Mouse (Mus musculus) lung, embryonic 14.5 days (tissue): Measurements from ENCODE around the gene Birc5. TPM values are rescaled to one million over a fixed set of nuclear protein-coding genes. Genes with fewer than 3 reads are reported as not detected.
"Not testable (repeated sequence)": the region's sequence is repeated elsewhere in the genome, so short reads cannot be mapped to it uniquely, and the experiment has no call there.

ENCODE experiments used
- ATAC-seq: fragments of 200-750 bp; cut with Nextera tagmentation; 2 replicates; pipeline ENCODE4 v1.8.0; 2017; ENCODE audit warnings: mild to moderate bottlenecking, moderate TSS enrichment, moderate library complexity; ENCODE audit not compliant: insufficient read depth
- DNase-seq: peaks from one replicate; pipeline ENCODE4 v3.0.0-alpha.2; 2015
- H3K27ac ChIP-seq: fragments of 300-500 bp; sonication (generic); 2 replicates; pipeline ENCODE4 v1.5.1; 2014; ENCODE audit warnings: low read depth, mild to moderate bottlenecking, moderate library complexity
- H3K27me3 ChIP-seq: fragments of 300-500 bp; sonication (generic); 2 replicates; pipeline ENCODE4 v1.6.1; 2014; ENCODE audit warnings: low read length, control low read depth; ENCODE audit not compliant: insufficient read depth
- H3K36me3 ChIP-seq: fragments of 300-500 bp; sonication (generic); 2 replicates; pipeline ENCODE4 v1.6.1; 2014; ENCODE audit warnings: control low read depth; ENCODE audit not compliant: insufficient read depth
- H3K4me1 ChIP-seq: fragments of 300-500 bp; sonication (generic); 2 replicates; pipeline ENCODE4 v1.6.1; 2014; ENCODE audit warnings: antibody characterized with exemption, control low read depth; ENCODE audit not compliant: insufficient read depth
- H3K4me2 ChIP-seq: fragments of 300-500 bp; sonication (generic); 2 replicates; pipeline ENCODE4 v1.6.1; 2014; ENCODE audit warnings: mild to moderate bottlenecking
- H3K4me3 ChIP-seq: fragments of 300-500 bp; sonication (generic); 2 replicates; pipeline ENCODE4 v1.5.1; 2014; ENCODE audit warnings: low read depth, low read length
- H3K9ac ChIP-seq: fragments of 300-500 bp; sonication (generic); 2 replicates; pipeline ENCODE4 v1.6.1; 2014
- H3K9me3 ChIP-seq: fragments of 300-500 bp; sonication (generic); 2 replicates; pipeline ENCODE4 v1.6.1; 2016; ENCODE audit warnings: low read depth, low read length, control low read depth
- CTCF ChIP-seq: IDR thresholded peaks from 2 replicates; pipeline ENCODE4 v1.5.1; 2016; ENCODE audit warnings: antibody characterized with exemption, low read depth
- WGBS: fragments of 180-500 bp; shearing (Covaris S2); extraction: QIAGEN DNeasy Blood & Tissue Kit; methylation state at CpG from one replicate; pipeline ENCODE4 v1.1.7; 2014; 5-methylcytosine and 5-hydroxymethylcytosine counted together
- polyA plus RNA-seq: library from polyadenylated mRNA; unstranded; fragments of >200 nt; fragmentation: Nextera tagmentation; extraction: Ambion mirVana; gene quantifications from 2 replicates; pipeline ENCODE4 v1.2.1, GENCODE M21; 2014

Gene Birc5
- polyA plus RNA-seq, 1 experiment from 2014 or later: 399 TPM

GRCm38 (mm10) chr11:117810401-117811046 is 38.5 kb upstream of the Birc5 start:
- peak; percentile 90 for DNase-seq
- Histone ChIP-seq H3K36me3 (peaks cover 37% of the 10 kb centered on the region), H3K9ac (peak overlapping the region; percentile 69), H3K4me3 (peak overlapping the region; percentile 86), H3K27me3 (no peaks in the 10 kb centered on the region), H3K4me1 (peaks cover 9% of the 10 kb centered on the region; the same call in 1 of the 2 replicates), H3K4me2 (peak overlapping the region; percentile 99), H3K9me3 (no peaks in the 10 kb centered on the region), H3K27ac (peak overlapping the region; percentile 59)
- peak; percentile 79 for ATAC-seq
- peak; percentile 77 for TF ChIP-seq CTCF
- WGBS: 1% methylated on average over 21 of the region's 21 CpGs

DNA sequence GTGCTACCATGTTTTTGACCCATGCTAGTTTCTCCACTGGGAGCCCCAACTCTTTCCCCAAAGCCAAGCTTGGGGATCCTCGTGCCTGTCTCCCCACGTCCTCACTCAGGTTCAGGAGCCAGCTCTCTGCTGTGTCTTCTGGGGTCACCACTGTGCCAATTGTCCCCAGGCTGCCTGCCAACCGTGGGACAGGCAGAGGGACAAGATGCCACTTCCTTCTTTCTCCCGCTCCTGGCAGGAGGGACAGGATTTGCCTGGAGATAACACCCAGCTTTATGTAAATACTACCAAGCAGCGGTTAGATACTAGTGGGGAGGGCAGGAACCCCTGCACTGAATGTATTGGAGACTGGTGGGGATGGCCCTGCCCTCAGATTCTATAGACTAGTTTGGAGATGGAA is 35.2 kb upstream of the Birc5 start:
- Histone ChIP-seq H3K4me2 (no peak overlapping the region), H3K4me1 (peaks cover 9% of the 10 kb centered on the region; the same call in 1 of the 2 replicates), H3K27ac (no peak overlapping the region), H3K4me3 (no peak overlapping the region), H3K9ac (no peak overlapping the region), H3K36me3 (peaks cover 69% of the 10 kb centered on the region), H3K9me3 (no peaks in the 10 kb centered on the region), H3K27me3 (no peaks in the 10 kb centered on the region)
- WGBS: 53% methylated on average over 5 of the region's 5 CpGs
- TF ChIP-seq CTCF: no peak
- no peak for ATAC-seq
- no peak for DNase-seq

DNA sequence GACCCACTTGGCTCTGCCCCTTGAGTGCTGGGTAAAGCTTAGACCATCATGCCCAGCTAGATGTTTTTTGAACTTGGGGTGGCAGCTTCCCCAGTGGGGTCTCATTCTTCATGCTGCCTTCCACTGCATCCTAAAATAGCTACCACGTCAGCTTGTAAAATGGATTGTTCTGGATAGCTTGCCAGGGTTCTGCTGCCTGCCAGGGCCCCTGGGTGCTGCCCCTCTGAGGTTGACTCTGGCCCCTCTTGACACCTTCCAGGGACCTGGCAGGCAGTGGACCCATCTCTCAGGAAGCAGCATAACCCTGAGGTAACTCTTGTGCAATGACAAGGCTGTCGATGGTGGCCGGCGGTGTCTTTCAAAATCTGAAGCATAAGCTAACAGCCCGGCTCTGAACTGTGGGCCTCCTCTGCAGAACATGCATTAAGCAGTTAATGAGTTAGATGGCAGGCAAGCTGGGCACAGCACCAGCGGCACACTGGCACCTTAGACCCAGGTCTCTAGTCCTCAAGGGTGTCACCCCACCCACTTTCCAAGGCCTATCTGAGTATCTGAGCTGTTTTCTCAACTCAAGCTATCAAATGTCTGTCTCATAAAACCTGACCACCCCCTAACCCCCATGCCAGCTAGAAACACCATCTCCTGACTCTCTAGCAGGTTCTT is 34.2 kb upstream of the Birc5 start:
- Histone ChIP-seq H3K4me3 (no peak overlapping the region), H3K9ac (no peak overlapping the region), H3K36me3 (peaks cover 78% of the 10 kb centered on the region), H3K4me1 (peaks cover 5% of the 10 kb centered on the region; the same call in 1 of the 2 replicates), H3K9me3 (no peaks in the 10 kb centered on the region), H3K27me3 (no peaks in the 10 kb centered on the region), H3K4me2 (no peak overlapping the region), H3K27ac (no peak overlapping the region)
- 88% methylated on average over 6 of the region's 6 CpGs for WGBS
- no peak for TF ChIP-seq CTCF
- ATAC-seq (no peak), DNase-seq (no peak)

DNA sequence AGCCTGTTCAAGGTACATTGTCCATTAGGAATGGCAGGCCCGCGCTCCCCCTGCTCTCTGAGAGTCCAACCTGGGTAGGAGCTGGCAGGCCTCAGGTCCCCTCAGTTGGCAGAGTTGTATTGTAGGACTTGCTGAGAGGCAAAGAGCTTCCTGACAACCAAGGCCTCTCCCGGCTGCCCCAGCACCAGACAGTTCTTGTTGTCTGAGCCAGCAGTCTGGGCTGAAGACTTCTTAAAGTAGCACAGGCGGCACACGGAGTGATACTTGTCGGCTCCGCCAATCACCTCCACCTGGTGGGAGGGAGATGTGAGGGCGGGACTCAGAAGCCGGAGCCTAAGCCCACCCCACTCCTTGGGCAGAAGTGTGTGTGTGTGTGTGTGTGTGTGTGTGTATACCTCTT is 33.2 kb upstream of the Birc5 start:
- not testable (repeated sequence) for H3K27me3 ChIP-seq, H3K27ac ChIP-seq, H3K4me3 ChIP-seq, H3K4me1 ChIP-seq, DNase-seq, H3K9ac ChIP-seq, H3K9me3 ChIP-seq, ATAC-seq, H3K4me2 ChIP-seq
- WGBS: 53% methylated on average over 9 of the region's 9 CpGs
- H3K36me3 ChIP-seq: peaks cover 88% of the 10 kb centered on the region

DNA sequence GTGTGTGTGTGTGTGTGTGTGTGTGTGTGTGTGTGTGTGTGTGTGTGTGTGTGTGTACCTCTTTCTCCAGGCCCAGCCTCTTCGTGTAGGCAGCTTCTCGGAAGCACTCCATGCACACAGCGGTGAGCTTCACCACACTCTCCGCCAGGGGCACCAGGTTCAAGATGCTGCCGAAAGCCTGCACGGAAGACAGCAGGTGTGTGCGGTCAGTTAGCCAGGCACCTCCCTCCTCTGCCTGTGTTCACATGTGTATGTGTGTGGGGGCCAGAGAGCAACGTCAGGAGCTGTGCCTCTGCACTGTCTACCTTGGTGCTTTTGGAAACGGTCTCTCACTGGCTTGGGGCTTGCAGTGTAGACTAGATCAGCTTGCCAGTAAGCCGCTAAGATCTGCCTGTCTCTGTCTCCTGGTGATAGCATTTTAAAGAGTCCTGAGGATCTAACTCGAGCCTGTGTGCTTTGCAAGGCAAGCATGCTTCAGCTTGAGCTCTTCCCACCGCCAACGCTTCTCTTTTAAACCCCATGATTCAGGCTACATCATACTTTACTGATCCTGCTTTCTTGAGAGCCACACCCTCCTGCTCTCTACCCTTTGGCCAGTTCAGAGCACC is 32.6 kb upstream of the Birc5 start:
- Histone ChIP-seq H3K4me2 (no peak overlapping the region), H3K27ac (no peak overlapping the region), H3K27me3 (no peaks in the 10 kb centered on the region), H3K4me3 (no peak overlapping the region), H3K4me1 (no peaks in the 10 kb centered on the region), H3K9ac (no peak overlapping the region), H3K36me3 (peaks cover 95% of the 10 kb centered on the region), H3K9me3 (no peaks in the 10 kb centered on the region)
- ATAC-seq (0 out of 2 replicates have a peak, but pooled peaks have one; percentile 6), DNase-seq (no peak)
- TF ChIP-seq CTCF: no peak
- WGBS: 83% methylated on average over 13 of the region's 13 CpGs

GRCm38 (mm10) chr11:117819095-117819494 is 30.0 kb upstream of the Birc5 start:
- Histone ChIP-seq H3K36me3 (peaks cover 93% of the 10 kb centered on the region), H3K9me3 (no peaks in the 10 kb centered on the region), H3K9ac (no peak overlapping the region), H3K4me1 (peaks cover 2% of the 10 kb centered on the region; the same call in 1 of the 2 replicates), H3K4me2 (no peak overlapping the region), H3K27ac (no peak overlapping the region; the same call in 1 of the 2 replicates), H3K27me3 (no peaks in the 10 kb centered on the region), H3K4me3 (no peak overlapping the region)
- no peak for TF ChIP-seq CTCF
- 84% methylated on average over 8 of the region's 8 CpGs for WGBS
- DNase-seq (no peak), ATAC-seq (no peak)

GRCm38 (mm10) chr11:117820173-117820572 is 28.9 kb upstream of the Birc5 start:
- 88% methylated on average over 7 of the region's 7 CpGs for WGBS
- ATAC-seq (no peak), DNase-seq (no peak)
- TF ChIP-seq CTCF: no peak
- H3K4me3 ChIP-seq: no peak overlapping the region
- peaks cover 5% of the 10 kb centered on the region; the same call in 1 of the 2 replicates for H3K4me1 ChIP-seq
- no peak overlapping the region for H3K27ac ChIP-seq
- H3K36me3 ChIP-seq: peaks cover 82% of the 10 kb centered on the region
- H3K4me2 ChIP-seq: no peak overlapping the region
- H3K9ac ChIP-seq: no peak overlapping the region
- H3K9me3 ChIP-seq: no peaks in the 10 kb centered on the region
- no peaks in the 10 kb centered on the region for H3K27me3 ChIP-seq
